Mouse (Mus musculus) gastrocnemius, postnatal 14 days (tissue): ENCODE data around the gene Fbxl12. TPM values are rescaled to one million over a fixed set of nuclear protein-coding genes. Genes with fewer than 3 reads are reported as not detected.
"Not testable (repeated sequence)": the region's sequence is repeated elsewhere in the genome, so short reads cannot be mapped to it uniquely, and the experiment has no call there.

ENCODE experiments used
- DNase-seq: peaks from one replicate; pipeline ENCODE4 v3.0.0; 2021; ENCODE audit warnings: mixed read lengths
- intact Hi-C: fragments of 180-260 bp; cut with DNase I; formaldehyde crosslinking; loops from one replicate; pipeline ENCODE4 v1.15.1; 2025; ENCODE audit warnings: low total_unique reads
- long read RNA-seq, 2 experiments: library from polyadenylated mRNA; stranded (forward); transcript quantifications; one replicate each; pipeline ENCODE4 v2.0.0; 2021
- total RNA-seq, 2 experiments: library from RNA; stranded (reverse); gene quantifications; 2 replicates each; pipeline ENCODE4 v1.2.3; 2021

Gene Fbxl12
- total RNA-seq, result 1 to 10 TPM; 5.7 to 6.6 TPM
- long read RNA-seq, experiment 1, partial matches to known transcripts, result 0 of 3 reads
- long read RNA-seq, experiment 1, other reads (novel, unspliced or antisense), result 0 of 3 reads
- long read RNA-seq, experiment 2, result 0 reads

- peak; percentile 69 for DNase-seq
- intact Hi-C loops, result no loop called here
Observed at GRCm38 (mm10) chr9:20644360-20645081, at the start of gene Fbxl12. Gene Fbxl12 (minus strand): TSS chr9:20644767.

- intact Hi-C loops, result no loop called here
- DNase-seq, result no peak
Observed at GRCm38 (mm10) chr9:20692863-20693262, 48.3 kb upstream of the Fbxl12 start.

GRCm38 (mm10) chr9:20690449-20690848, 45.9 kb upstream of the Fbxl12 start:
- intact Hi-C loops, DNase-seq: not testable (repeated sequence)

- intact Hi-C loops, result no loop called here
- no peak for DNase-seq
Observed at GRCm38 (mm10) chr9:20689913-20690312, 45.3 kb upstream of the Fbxl12 start.

- intact Hi-C loops, result no loop called here
- no peak for DNase-seq
Observed at GRCm38 (mm10) chr9:20689403-20689802, 44.8 kb upstream of the Fbxl12 start.

GRCm38 (mm10) chr9:20685081-20685861, 40.7 kb upstream of the Fbxl12 start:
- intact Hi-C loops, result no loop called here
- DNase-seq, result no peak

GRCm38 (mm10) chr9:20682389-20682722, 37.8 kb upstream of the Fbxl12 start:
- intact Hi-C loops, result no loop called here
- DNase-seq, result no peak

- DNase-seq, result no peak
Observed at GRCm38 (mm10) chr9:20681546-20682388, 37.2 kb upstream of the Fbxl12 start.

GRCm38 (mm10) chr9:20680378-20680958, 35.9 kb upstream of the Fbxl12 start:
- intact Hi-C loops, result no loop called here
- DNase-seq, result no peak

More at GRCm38 (mm10) chr9:20681546-20682388, 37.2 kb upstream of the Fbxl12 start:
- intact Hi-C loops, result no loop called here

GRCm38 (mm10) chr9:20677892-20678291, 33.3 kb upstream of the Fbxl12 start:
- intact Hi-C loops, result no loop called here
- no peak for DNase-seq

- no peak for DNase-seq
- intact Hi-C loops, result no loop called here
Observed at GRCm38 (mm10) chr9:20672047-20672446, 27.5 kb upstream of the Fbxl12 start.

GRCm38 (mm10) chr9:20668065-20668464, 23.5 kb upstream of the Fbxl12 start:
- intact Hi-C loops, result no loop called here

GRCm38 (mm10) chr9:20666510-20667034, 22.0 kb upstream of the Fbxl12 start:
- DNase-seq, result no peak
- intact Hi-C loops, result no loop called here

More at GRCm38 (mm10) chr9:20668065-20668464, 23.5 kb upstream of the Fbxl12 start:
- no peak for DNase-seq

- DNase-seq, result no peak
- intact Hi-C loops, result no loop called here
Observed at GRCm38 (mm10) chr9:20665925-20666324, 21.4 kb upstream of the Fbxl12 start.

- no peak for DNase-seq
- intact Hi-C loops, result loop anchor here (5.0 kb wide), 1 partner anchor 62 kb away; no protein-coding TSS in a partner anchor
Observed at GRCm38 (mm10) chr9:20664982-20665637, 20.5 kb upstream of the Fbxl12 start.

- intact Hi-C loops, result loop anchor here (5.0 kb wide), 1 partner anchor 63 kb away; no protein-coding TSS in a partner anchor
Observed at GRCm38 (mm10) chr9:20664366-20664765, 19.8 kb upstream of the Fbxl12 start.

GRCm38 (mm10) chr9:20663956-20664355, 19.4 kb upstream of the Fbxl12 start:
- no peak for DNase-seq
- intact Hi-C loops, result loop anchor here (5.0 kb wide), 1 partner anchor 63 kb away; no protein-coding TSS in a partner anchor

More at GRCm38 (mm10) chr9:20664366-20664765, 19.8 kb upstream of the Fbxl12 start:
- no peak for DNase-seq

- no peak for DNase-seq
- intact Hi-C loops, result loop anchor here (5.0 kb wide), 1 partner anchor 64 kb away; no protein-coding TSS in a partner anchor
Observed at GRCm38 (mm10) chr9:20662874-20663273, 18.3 kb upstream of the Fbxl12 start.
